Mouse (Mus musculus) stomach, embryonic 14.5 days (tissue): Measurements from ENCODE around the gene Pkd2. TPM values are rescaled to one million over a fixed set of nuclear protein-coding genes. Genes with fewer than 3 reads are reported as not detected.

Experiments
- ATAC-seq: fragments of 200-750 bp; cut with Nextera tagmentation; 2 replicates; pipeline ENCODE4 v1.8.0; 2017; ENCODE audit warnings: low read depth, moderate TSS enrichment; ENCODE audit not compliant: insufficient number of reproducible peaks, insufficient read depth, low FRiP score
- H3K27ac ChIP-seq: fragments of 300-500 bp; sonication (generic); 2 replicates; pipeline ENCODE4 v1.5.1; 2014; ENCODE audit warnings: mild to moderate bottlenecking, low read length, moderate library complexity, mixed read lengths
- H3K27me3 ChIP-seq: fragments of 300-500 bp; sonication (generic); 2 replicates; pipeline ENCODE4 v1.6.1; 2014; ENCODE audit warnings: low read length, control low read depth, mixed read lengths; ENCODE audit not compliant: control insufficient read depth, insufficient read depth
- H3K36me3 ChIP-seq: fragments of 300-500 bp; sonication (generic); 2 replicates; pipeline ENCODE4 v1.6.1; 2014; ENCODE audit warnings: mild to moderate bottlenecking, control low read depth, low read length, moderate library complexity, mixed read lengths; ENCODE audit not compliant: control insufficient read depth, insufficient read depth
- H3K4me1 ChIP-seq: fragments of 300-500 bp; sonication (generic); 2 replicates; pipeline ENCODE4 v1.6.1; 2014; ENCODE audit warnings: low read length, control low read depth, mixed read lengths; ENCODE audit not compliant: control insufficient read depth, insufficient read depth
- H3K4me2 ChIP-seq: fragments of 300-500 bp; sonication (generic); replicated peaks from 2 replicates; pipeline ENCODE4 v1.6.1; 2014; ENCODE audit warnings: low read depth, low read length, control low read depth
- H3K4me3 ChIP-seq: fragments of 300-500 bp; sonication (generic); 2 replicates; pipeline ENCODE4 v1.5.1; 2014; ENCODE audit warnings: low read depth, low read length, control low read depth
- H3K9ac ChIP-seq: fragments of 300-500 bp; sonication (generic); replicated peaks from 2 replicates; pipeline ENCODE4 v1.6.1; 2014; ENCODE audit warnings: low read depth, mild to moderate bottlenecking, control low read depth, low read length, moderate library complexity, mixed read lengths
- H3K9me3 ChIP-seq: fragments of 300-500 bp; sonication (generic); 2 replicates; pipeline ENCODE4 v1.6.1; 2016; ENCODE audit warnings: low read depth, low read length, control low read depth; ENCODE audit not compliant: control insufficient read depth
- WGBS: fragments of 180-500 bp; shearing (Covaris S2); extraction: QIAGEN DNeasy Blood & Tissue Kit; methylation state at CpG from one replicate; pipeline ENCODE4 v1.1.7; 2014; 5-methylcytosine and 5-hydroxymethylcytosine counted together
- polyA plus RNA-seq: library from polyadenylated mRNA; unstranded; fragments of >200 nt; fragmentation: Nextera tagmentation; extraction: Ambion mirVana; gene quantifications from 2 replicates; pipeline ENCODE4 v1.2.1, GENCODE M21; 2014

Pkd2 gene
- 29.2 and 29.6 TPM in 2 replicates for polyA plus RNA-seq

GRCm38 (mm10) chr5:104458832-104459705 is at the start of gene Pkd2:
Gene Pkd2 (plus strand): TSS chr5:104459450.
- Histone ChIP-seq H3K27ac (peak within 1 kb of the TSS; percentile 96), H3K36me3 (peaks cover 4% of the 10 kb centered on the region; the same call in 1 of the 2 replicates), H3K9me3 (no peaks in the 10 kb centered on the region), H3K4me3 (peak within 1 kb of the TSS; percentile 94), H3K4me2 (peak within 1 kb of the TSS; percentile 51), H3K4me1 (0 out of 2 replicates have a peak, but pooled peaks cover 8% of the 10 kb centered on the region), H3K9ac (peak within 1 kb of the TSS; percentile 93), H3K27me3 (no peaks in the 10 kb centered on the region)
- peak; percentile 91 for ATAC-seq
- 11% methylated on average over 39 of the region's 46 CpGs for WGBS

DNA sequence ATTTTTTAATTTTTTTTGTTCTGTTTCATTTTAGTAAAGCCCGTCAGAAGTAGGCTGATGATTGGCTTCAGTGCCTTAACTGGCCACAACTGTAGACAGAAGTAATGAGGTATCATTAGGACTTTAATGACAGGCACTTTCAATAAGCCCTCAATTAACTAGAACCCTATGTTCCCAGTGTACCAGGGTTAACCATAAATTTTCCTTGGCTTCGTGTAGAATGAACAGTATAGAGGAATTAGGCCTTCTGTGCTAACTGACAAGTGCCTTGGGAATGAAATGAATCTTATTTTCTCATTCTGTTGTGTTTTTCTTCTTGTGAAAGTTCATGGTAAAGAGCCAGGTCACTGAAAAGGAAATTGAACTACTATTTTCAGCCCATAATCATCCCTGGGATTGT is 43.3 kb upstream of the Pkd2 start:
- ATAC-seq, result no peak
- H3K4me1 ChIP-seq, result no peaks in the 10 kb centered on the region
- H3K9me3 ChIP-seq, result no peaks in the 10 kb centered on the region
- H3K9ac ChIP-seq, result no peak overlapping the region
- 77% methylated on average over 2 of the region's 2 CpGs for WGBS
- H3K4me3 ChIP-seq, result no peak overlapping the region
- H3K36me3 ChIP-seq, result no peaks in the 10 kb centered on the region
- no peak overlapping the region for H3K27ac ChIP-seq
- no peaks in the 10 kb centered on the region for H3K27me3 ChIP-seq
- no peak overlapping the region for H3K4me2 ChIP-seq

GRCm38 (mm10) chr5:104417028-104417427 is 42.2 kb upstream of the Pkd2 start:
- no peak overlapping the region for H3K4me3 ChIP-seq
- no peak overlapping the region for H3K9ac ChIP-seq
- H3K4me2 ChIP-seq, result no peak overlapping the region
- H3K27ac ChIP-seq, result no peak overlapping the region
- no peaks in the 10 kb centered on the region for H3K27me3 ChIP-seq
- H3K4me1 ChIP-seq, result no peaks in the 10 kb centered on the region
- no peaks in the 10 kb centered on the region for H3K9me3 ChIP-seq
- WGBS, result 67% methylated on average over 3 of the region's 3 CpGs
- no peak for ATAC-seq
- H3K36me3 ChIP-seq, result no peaks in the 10 kb centered on the region

GRCm38 (mm10) chr5:104417721-104418120 is 41.5 kb upstream of the Pkd2 start:
- no peaks in the 10 kb centered on the region for H3K27me3 ChIP-seq
- H3K4me1 ChIP-seq, result no peaks in the 10 kb centered on the region

DNA sequence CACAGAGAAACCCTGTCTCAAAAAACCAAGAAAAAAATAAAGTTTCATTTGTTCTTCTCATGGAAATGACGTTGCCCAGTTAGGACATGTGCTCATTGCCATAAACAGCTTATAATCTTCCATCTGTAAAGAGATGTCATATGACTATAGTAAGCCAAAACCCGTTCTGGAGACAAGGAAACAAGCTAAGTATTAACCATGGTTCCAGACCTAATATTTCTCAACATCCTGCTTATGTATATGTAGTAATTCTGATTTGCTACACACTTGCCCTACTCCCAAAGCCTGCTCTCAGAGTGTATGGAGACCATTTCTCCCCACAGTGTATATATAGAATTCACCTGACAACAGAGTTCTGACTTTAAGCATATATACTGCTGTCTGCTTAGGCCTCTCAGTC is 37.2 kb upstream of the Pkd2 start:
- no peak overlapping the region for H3K4me3 ChIP-seq
- H3K36me3 ChIP-seq, result no peaks in the 10 kb centered on the region
- no peak overlapping the region for H3K9ac ChIP-seq
- no peaks in the 10 kb centered on the region for H3K4me1 ChIP-seq
- no peak overlapping the region for H3K27ac ChIP-seq
- ATAC-seq, result no peak
- H3K27me3 ChIP-seq, result no peaks in the 10 kb centered on the region
- 65% methylated on average over 2 of the region's 2 CpGs for WGBS
- H3K9me3 ChIP-seq, result no peaks in the 10 kb centered on the region
- H3K4me2 ChIP-seq, result no peak overlapping the region

More at GRCm38 (mm10) chr5:104417721-104418120, 41.5 kb upstream of the Pkd2 start:
- no peak for ATAC-seq
- WGBS, result 84% methylated on average over 1 of the region's 1 CpGs
- Histone ChIP-seq H3K9me3 (no peaks in the 10 kb centered on the region), H3K4me3 (no peak overlapping the region), H3K27ac (no peak overlapping the region), H3K9ac (no peak overlapping the region), H3K4me2 (no peak overlapping the region), H3K36me3 (no peaks in the 10 kb centered on the region)

DNA sequence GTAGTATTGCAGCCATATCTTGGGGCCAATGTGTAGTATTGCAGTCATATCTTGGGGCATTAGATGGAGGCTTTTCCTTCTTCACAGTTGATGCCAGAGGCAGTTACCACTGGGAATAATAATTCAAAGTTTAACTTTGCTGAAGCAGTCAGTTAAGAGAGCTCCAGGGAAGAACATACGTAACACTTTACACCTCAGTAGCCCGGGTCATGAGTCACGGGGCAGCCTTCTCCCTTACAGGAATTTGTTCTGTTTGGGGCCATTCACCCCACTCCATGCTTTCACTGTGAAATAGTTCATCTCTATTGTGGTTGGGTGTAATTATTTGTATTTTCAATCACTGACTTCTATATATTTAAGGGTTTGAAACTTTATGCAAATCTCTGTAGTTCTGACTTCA is 35.4 kb upstream of the Pkd2 start:
- no peaks in the 10 kb centered on the region for H3K27me3 ChIP-seq
- H3K4me2 ChIP-seq, result no peak overlapping the region
- no peak overlapping the region for H3K4me3 ChIP-seq
- 88% methylated on average over 3 of the region's 3 CpGs for WGBS
- no peaks in the 10 kb centered on the region for H3K36me3 ChIP-seq
- H3K9ac ChIP-seq, result no peak overlapping the region
- no peaks in the 10 kb centered on the region for H3K4me1 ChIP-seq
- no peak for ATAC-seq
- H3K27ac ChIP-seq, result no peak overlapping the region
- H3K9me3 ChIP-seq, result no peaks in the 10 kb centered on the region

DNA sequence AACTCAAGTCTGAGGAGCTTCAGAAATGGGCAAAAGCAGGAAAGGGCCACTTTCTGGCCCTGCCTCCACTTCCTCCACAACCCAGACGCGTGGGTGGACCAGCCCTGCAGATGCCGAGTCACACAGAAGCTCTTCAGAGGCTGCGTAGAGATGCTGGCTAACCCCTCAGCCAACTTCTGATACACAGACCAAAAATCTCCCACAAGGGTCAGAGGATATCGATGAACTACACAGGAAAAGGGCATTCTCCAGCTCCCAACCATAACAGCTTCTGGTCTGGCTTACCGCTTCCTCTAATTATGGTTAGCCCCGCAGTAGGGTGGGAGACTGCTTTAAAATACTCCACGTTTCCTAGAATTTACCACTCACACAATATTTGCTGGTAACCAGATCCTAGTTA is 33.3 kb upstream of the Pkd2 start:
- Histone ChIP-seq H3K4me2 (no peak overlapping the region), H3K4me3 (no peak overlapping the region), H3K9me3 (no peaks in the 10 kb centered on the region), H3K27me3 (no peaks in the 10 kb centered on the region), H3K4me1 (no peaks in the 10 kb centered on the region), H3K36me3 (no peaks in the 10 kb centered on the region), H3K9ac (no peak overlapping the region), H3K27ac (no peak overlapping the region)
- 73% methylated on average over 8 of the region's 8 CpGs for WGBS
- no peak for ATAC-seq

- ATAC-seq, result no peak
- no peaks in the 10 kb centered on the region for H3K36me3 ChIP-seq
- WGBS, result 42% methylated on average over 12 of the region's 12 CpGs
- no peak overlapping the region for H3K4me2 ChIP-seq
- H3K4me1 ChIP-seq, result no peaks in the 10 kb centered on the region
- no peaks in the 10 kb centered on the region for H3K27me3 ChIP-seq
- H3K4me3 ChIP-seq, result no peak overlapping the region
- H3K27ac ChIP-seq, result no peak overlapping the region
- no peaks in the 10 kb centered on the region for H3K9me3 ChIP-seq
- no peak overlapping the region for H3K9ac ChIP-seq
Observed at GRCm38 (mm10) chr5:104432886-104433285, 26.4 kb upstream of the Pkd2 start.
